Mouse (Mus musculus) spleen, postnatal 4 days (tissue): ENCODE measurements around the gene Ddi2.

Experiments
- DNase-seq, 2 experiments: peaks; one replicate each; pipeline ENCODE4 v3.0.0; 2022; ENCODE audit warnings: low spot score in 2 of 2

The Ddi2 gene

DNA sequence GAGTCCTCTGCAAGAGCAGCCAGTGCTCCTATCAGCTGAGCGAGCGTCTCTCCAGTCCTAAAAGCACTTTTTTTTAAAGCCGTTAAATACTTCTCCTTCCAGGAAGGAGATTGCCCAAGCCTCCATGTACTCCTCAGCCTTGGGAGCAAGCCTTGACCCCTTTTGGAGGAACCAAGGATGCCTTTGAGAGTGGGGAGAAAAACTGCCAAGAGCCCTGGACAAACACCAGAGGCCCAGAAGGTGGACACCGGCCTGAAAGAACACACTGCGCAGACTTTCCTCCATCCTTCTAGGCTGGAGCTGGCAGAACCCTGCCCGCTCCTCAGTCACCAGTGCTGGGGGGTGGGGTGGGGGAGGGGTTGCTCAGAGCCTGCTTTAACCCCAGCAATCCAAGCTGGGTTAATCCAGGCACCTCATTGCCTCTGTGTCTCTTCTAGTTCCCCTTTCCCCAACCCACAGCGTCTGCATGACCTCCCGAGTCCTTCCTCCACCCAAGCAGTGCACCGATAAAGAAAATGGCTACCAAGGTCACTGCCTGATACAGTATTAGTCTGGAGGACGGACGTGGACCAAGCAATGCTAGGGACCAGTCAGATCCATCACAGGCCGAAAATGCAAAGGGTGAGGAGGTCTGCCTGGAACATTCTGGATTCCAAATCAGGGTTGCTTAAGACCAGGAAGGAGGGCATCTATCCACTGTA, 67.2 kb downstream of the Ddi2 start:
- DNase-seq: no peak

DNA sequence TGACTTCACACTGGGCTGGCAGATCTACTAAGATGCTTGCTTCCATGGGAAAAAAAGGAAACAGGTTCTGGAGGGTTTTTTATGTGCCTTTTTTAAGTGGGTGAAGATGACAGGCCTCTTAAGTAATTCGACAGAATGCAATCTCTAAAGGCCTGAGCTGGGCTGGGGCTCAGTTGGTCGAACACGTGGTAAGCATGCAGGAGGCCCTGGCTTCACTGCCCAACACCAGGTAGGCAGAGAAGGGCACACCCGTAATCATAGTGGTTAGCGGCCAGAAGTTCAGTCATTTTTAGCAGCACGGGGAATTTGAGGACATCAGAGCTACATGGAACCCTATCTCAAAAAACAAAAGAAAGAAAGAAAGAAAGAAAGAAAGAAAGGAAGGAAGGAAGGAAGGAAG, 68.7 kb downstream of the Ddi2 start:
- no peak for DNase-seq

DNA sequence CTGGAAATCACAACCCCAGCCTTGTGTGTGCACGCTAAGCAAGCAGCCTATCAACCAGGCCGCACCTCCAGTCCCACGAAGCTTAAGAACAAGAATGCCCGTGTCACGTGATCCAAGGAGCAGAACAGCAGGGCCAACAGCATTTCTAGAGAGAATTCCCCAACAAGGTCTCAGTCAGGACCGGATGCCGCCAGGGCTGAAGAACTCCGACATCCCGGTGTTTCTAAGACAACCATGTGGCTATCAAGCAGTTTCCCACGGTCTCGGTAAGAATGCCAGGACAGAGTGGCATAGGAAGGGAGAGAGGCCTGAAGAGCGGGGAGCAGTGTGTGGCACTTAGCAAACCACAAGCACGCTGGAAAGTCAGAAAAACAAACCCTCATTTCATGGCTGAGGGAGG, 69.4 kb downstream of the Ddi2 start:
- DNase-seq: no peak

GRCm38 (mm10) chr4:141653044-141653443, 70.2 kb downstream of the Ddi2 start:
- DNase-seq: no peak

GRCm38 (mm10) chr4:141651944-141652343, 71.3 kb downstream of the Ddi2 start:
- DNase-seq: no peak

- DNase-seq: no peak
These were observed 71.9 kb downstream of the Ddi2 start for GRCm38 (mm10) chr4:141651286-141651685.

DNA sequence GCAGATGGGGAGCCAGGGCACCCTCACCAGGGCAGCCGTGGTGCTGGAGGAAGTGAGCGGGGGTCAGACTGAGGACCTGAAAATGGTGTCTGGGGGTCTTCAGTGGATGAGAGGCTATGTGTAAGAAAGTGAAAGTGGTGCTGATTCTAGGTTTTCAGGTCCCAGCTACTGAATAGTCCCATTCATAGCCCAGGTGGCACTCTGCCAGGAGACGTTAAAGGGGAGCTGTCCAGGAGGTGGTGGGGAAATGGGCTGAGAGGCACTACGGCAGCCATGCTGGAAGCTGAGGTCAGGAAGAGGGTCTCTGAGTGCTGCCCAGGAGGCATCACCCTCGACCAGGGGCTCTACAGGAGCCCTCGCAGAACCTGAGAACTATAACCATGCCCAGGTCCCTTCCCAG, 74.0 kb downstream of the Ddi2 start:
- no peak for DNase-seq

GRCm38 (mm10) chr4:141648262-141648661, 75.0 kb downstream of the Ddi2 start:
- DNase-seq: no peak

GRCm38 (mm10) chr4:141647187-141647586, 76.0 kb downstream of the Ddi2 start:
- DNase-seq: no peak

- DNase-seq: no peak
These were observed 77.2 kb downstream of the Ddi2 start for GRCm38 (mm10) chr4:141645988-141646387.

DNA sequence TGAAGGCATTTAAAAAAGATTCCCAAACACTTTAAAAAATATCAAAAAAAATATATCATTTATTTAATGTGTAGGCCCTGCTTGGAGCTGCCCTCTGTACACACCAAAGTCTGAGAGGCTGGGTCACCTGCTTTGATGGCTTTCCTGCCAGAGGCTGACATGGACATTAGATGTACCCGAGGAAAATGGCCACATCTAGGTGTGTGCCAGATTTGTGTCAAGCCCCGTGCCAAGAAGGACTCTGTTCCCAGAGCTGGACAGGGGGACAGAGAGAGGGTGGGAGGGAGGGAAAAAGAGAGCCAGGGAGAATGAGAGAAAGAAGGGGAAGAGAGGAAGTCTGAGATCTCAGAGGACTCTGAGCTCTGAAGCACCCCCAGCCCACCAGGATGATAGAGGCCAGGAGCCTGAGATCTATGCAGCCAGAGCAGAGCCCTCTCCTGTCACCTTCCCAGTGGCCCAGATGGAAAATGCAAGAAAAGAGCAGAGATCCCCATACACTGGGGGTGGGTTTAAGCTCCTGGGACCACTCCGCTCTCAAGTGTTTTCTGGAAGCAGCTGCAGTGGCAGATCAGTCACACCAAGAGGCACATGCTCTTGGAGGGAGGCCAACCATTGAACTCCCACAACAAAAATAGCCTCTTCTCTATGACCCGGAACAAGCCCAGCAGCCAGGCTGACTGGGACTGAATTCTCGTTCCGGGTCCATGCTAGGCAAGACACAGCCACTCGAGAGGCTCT, 79.9 kb downstream of the Ddi2 start:
- DNase-seq: no peak

- no peak for DNase-seq
These were observed 81.0 kb downstream of the Ddi2 start for GRCm38 (mm10) chr4:141641961-141642811.

- DNase-seq: no peak
These were observed 81.9 kb downstream of the Ddi2 start for GRCm38 (mm10) chr4:141641353-141641771.

DNA sequence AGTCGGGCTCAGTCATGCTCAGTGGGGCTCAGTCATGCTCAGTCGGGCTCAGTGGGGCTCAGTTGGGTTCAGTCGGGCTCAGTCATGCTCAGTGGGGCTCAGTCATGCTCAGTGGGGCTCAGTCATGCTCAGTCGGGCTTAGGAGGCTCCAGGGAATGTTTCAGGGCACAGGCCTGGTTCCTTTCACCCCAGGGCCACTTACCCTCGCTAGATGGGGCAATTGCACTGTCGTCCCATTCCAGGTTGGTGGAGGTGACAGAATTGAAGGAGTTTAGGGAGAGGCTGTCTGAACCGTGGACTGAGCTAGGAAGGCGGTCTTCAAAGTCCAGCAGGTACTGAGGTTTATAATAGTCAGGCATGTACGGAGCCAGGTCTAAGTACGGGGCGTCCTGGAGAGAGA, 83.7 kb downstream of the Ddi2 start:
- no peak for DNase-seq

GRCm38 (mm10) chr4:141636693-141637092, 86.5 kb downstream of the Ddi2 start:
- DNase-seq: no peak

DNA sequence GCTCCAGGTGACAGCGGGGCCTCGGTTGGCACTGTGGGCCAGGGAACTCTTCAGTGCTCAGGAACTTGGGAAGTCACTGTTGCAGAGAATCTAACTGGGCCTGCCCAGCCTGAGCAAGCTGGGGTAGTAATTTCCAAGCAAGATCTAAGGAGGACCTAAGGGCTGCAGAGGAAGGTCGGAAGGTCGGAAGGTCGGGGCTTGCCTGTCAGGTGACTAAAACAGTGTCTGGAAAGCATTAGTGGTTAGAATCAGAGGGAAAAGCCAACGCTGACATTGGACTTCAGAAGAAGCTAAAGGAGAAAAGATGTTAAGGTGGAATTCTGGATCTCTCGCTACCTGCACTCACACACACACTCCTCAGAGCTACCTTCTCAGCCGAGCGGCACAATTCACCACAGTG, 87.2 kb downstream of the Ddi2 start:
- DNase-seq: no peak

DNA sequence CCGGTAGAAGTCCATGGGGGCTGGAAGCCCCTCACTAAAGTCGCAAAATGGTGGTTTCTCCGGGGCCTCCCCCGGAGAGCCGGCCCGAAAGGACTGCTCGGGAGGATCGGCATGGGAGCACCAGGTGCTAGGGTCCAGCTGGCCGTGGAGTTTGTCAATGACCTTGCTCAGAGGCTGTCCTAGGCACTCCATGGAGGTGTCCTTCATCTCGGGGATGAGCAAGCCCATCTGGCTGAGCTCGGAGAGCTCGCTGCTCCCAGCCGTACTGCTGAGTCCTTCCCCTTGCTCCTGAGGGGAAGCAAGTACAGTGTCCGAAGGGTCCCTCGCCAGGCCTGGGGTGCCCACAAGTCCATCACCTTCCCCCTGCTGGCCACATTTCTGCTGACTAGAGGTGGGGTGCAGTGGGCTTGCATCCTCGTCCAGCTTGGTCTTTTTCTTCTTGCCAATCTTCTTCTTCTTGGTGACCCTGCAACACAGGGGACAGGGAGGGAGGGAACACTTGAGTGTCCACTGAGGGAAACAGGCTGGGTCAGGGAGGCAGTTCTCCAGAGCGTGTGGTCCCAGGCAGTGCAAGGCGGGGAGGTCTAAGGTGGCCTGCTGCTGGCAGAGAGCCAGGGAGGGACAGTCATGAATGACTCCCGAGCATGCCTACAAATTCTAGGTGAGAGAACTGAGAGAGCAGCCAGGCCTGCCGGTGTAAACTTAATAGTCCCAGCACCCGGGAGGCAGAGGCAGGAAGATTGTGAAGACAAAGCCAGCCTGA, 90.9 kb downstream of the Ddi2 start:
- no peak for DNase-seq

- DNase-seq: no peak
These were observed 92.0 kb downstream of the Ddi2 start for GRCm38 (mm10) chr4:141631250-141631649.

GRCm38 (mm10) chr4:141630021-141630420, 93.2 kb downstream of the Ddi2 start:
- no peak for DNase-seq

DNA sequence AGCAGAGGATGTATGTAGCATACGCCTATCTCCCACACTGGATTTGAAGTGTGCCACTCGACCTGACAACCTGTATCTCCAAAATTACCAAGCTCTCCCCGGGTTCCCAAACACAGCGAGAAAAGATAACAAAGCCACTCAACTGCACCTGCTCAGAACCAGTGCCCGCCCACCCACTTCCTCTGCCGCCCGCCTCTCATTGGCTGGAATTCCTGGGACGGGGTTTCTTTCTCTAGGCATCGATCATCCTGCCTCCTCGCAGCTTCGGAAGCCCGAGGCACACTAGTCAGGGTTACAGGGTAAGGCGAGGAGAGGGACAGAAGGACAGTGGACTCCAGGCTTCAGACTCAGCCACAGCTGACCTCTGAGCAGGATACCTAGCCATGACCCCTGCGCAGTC, 94.6 kb downstream of the Ddi2 start:
- DNase-seq: no peak
